Mouse (Mus musculus): ENCODE measurements at regions not wholly inside any gene's neighbourhood (a gene's known extent, or its start where the extent isn't known, plus 50 kb on each side); places are given as distances from the start of the nearest gene placed in this dataset.

DNA sequence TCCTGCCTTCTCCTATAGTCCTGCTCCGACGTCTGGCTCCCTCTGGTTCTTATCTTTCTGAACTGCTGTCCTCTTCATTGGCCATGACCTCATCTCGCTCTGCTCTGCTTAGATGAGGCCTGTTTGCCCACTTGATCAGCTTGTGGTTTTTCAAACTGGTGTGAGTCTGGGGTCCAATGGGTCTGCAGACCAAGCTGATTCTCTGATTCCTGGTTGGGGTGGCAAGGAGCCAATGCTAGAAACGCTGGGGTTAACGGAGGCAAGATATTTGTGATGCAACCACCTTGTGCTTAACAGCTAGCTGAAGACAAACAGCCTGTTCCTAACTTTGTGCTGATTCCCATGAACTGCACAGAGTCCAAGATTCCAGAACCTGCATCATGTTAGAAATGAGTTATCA lies 192.0 kb upstream of the Bcl6 start:
- no peak overlapping the region for H3K4me3 ChIP-seq (ENCODE audit: control insufficient read depth in 1 of 2, insufficient read depth in 1 of 2, low read depth in 1 of 2, low read length in 2 of 2)
- H3K27me3 ChIP-seq (ENCODE audit: control insufficient read depth, insufficient read depth, low read length) = no peaks in the 10 kb centered on the region
- no peak overlapping the region for H3K4me2 ChIP-seq (ENCODE audit: low read length)
- no peaks in the 10 kb centered on the region for H3K36me3 ChIP-seq (ENCODE audit: control insufficient read depth, insufficient read depth, low read length)
- H3K9ac ChIP-seq (ENCODE audit: low read length) = no peak overlapping the region
- no peak for ATAC-seq (ENCODE audit: insufficient number of reproducible peaks, insufficient read depth, low FRiP score, low read depth)
- H3K27ac ChIP-seq (replicated peaks in 1 of 2; ENCODE audit: control insufficient read depth in 1 of 2, insufficient read depth in 1 of 2, low read depth in 2 of 2, low read length in 2 of 2) = no peak overlapping the region
- H3K4me1 ChIP-seq (ENCODE audit: control insufficient read depth in 2 of 2, insufficient read depth in 2 of 2, low read length in 2 of 2) = peaks cover 10 to 17% of the 10 kb centered on the region in 2 experiments
- WGBS = 51% methylated on average over 5 of the region's 5 CpGs
- no peaks in the 10 kb centered on the region for H3K9me3 ChIP-seq (ENCODE audit: control insufficient read depth, low read length)

DNA sequence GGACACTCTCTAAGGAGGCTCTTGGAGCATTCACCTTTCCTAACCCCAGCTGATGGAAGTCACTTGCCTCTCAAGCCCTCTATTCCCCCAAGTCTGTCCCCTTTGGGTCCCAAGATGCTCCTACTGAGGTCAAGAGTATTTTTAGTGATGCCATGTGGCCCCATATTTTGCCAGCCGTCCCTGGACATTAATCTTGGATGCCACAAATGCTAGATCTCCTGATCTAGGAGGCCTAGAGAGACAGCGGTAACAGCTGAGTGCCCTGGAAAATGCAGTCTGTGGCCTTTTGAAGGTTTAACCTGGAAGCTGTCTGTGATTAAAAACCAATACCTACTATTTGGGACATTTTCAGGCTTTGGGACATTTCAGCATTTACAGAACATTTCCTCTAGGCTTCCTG lies 188.9 kb upstream of the Bcl6 start:
- no peak for ATAC-seq (ENCODE audit: insufficient number of reproducible peaks, insufficient read depth, low FRiP score, low read depth)
- Histone ChIP-seq H3K36me3 (ENCODE audit: control insufficient read depth, insufficient read depth, low read length) (no peaks in the 10 kb centered on the region), H3K27ac (replicated peaks in 1 of 2; ENCODE audit: control insufficient read depth in 1 of 2, insufficient read depth in 1 of 2, low read depth in 2 of 2, low read length in 2 of 2) (no peak overlapping the region), H3K4me1 (ENCODE audit: control insufficient read depth in 2 of 2, insufficient read depth in 2 of 2, low read length in 2 of 2) (peaks cover 10 to 17% of the 10 kb centered on the region in 2 experiments), H3K9me3 (ENCODE audit: control insufficient read depth, low read length) (no peaks in the 10 kb centered on the region), H3K9ac (ENCODE audit: low read length) (no peak overlapping the region), H3K27me3 (ENCODE audit: control insufficient read depth, insufficient read depth, low read length) (no peaks in the 10 kb centered on the region; the same call in 1 of the 2 replicates), H3K4me3 (ENCODE audit: control insufficient read depth in 1 of 2, insufficient read depth in 1 of 2, low read depth in 1 of 2, low read length in 2 of 2) (no peak overlapping the region), H3K4me2 (ENCODE audit: low read length) (no peak overlapping the region)
- 68% methylated on average over 2 of the region's 2 CpGs for WGBS

DNA sequence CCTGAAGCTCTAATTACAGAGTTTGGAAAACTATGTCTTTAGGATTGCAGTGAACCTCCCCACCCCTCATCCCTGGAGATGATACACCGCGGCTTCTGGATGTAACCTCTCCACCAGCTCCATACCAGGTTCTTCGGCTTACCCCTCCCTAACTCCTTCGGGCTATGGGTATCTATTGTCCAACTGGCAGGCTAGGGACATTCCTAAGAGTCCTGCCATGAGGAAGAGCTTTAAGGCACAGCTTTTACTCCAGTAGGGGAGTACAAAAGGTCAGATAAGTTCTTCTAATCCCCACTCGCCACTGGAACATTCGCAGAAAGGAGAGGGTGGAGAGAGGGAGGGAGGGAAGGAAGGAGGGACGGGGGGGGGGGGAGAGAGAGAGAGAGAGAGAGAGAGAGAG lies 188.5 kb upstream of the Bcl6 start:
- no peak overlapping the region for H3K27ac ChIP-seq (replicated peaks in 1 of 2; ENCODE audit: control insufficient read depth in 1 of 2, insufficient read depth in 1 of 2, low read depth in 2 of 2, low read length in 2 of 2)
- 63% methylated on average over 6 of the region's 7 CpGs for WGBS
- ATAC-seq (ENCODE audit: insufficient number of reproducible peaks, insufficient read depth, low FRiP score, low read depth) = no peak

DNA sequence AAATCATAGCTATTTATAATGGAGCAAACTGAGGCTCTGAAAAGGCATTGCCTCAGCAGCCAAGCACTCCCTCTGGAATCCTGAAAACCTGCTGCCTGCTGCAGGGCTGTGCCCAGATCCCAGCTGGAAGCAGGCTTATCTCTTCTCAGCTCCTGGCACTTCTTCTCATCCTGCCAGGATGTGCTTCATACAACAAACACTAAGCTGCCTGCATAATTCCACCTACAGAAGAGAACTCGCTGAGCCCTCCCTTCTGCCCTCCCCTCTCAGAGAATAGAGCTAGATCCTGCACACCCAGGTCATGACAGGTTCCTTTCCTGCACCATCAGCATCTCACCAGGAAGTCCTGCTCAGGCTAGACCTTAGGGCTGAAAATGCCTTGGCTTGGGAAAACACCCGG lies 187.4 kb upstream of the Bcl6 start:
- no peak overlapping the region for H3K4me2 ChIP-seq (ENCODE audit: low read length)
- H3K27me3 ChIP-seq (ENCODE audit: control insufficient read depth, insufficient read depth, low read length) = no peaks in the 10 kb centered on the region; the same call in 1 of the 2 replicates
- H3K4me1 ChIP-seq (ENCODE audit: control insufficient read depth in 2 of 2, insufficient read depth in 2 of 2, low read length in 2 of 2) = peaks cover 10 to 17% of the 10 kb centered on the region in 2 experiments
- 30% methylated on average over 2 of the region's 2 CpGs for WGBS
- H3K9me3 ChIP-seq (ENCODE audit: control insufficient read depth, low read length) = no peaks in the 10 kb centered on the region
- H3K4me3 ChIP-seq (ENCODE audit: control insufficient read depth in 1 of 2, insufficient read depth in 1 of 2, low read depth in 1 of 2, low read length in 2 of 2) = no peak overlapping the region
- no peak overlapping the region for H3K27ac ChIP-seq (replicated peaks in 1 of 2; ENCODE audit: control insufficient read depth in 1 of 2, insufficient read depth in 1 of 2, low read depth in 2 of 2, low read length in 2 of 2)
- H3K36me3 ChIP-seq (ENCODE audit: control insufficient read depth, insufficient read depth, low read length) = no peaks in the 10 kb centered on the region
- no peak overlapping the region for H3K9ac ChIP-seq (ENCODE audit: low read length)
- no peak; the same call in 1 of the 2 replicates for ATAC-seq (ENCODE audit: insufficient number of reproducible peaks, insufficient read depth, low FRiP score, low read depth)

More for the DNA sequence above, 188.5 kb upstream of the Bcl6 start:
- H3K4me1 ChIP-seq (ENCODE audit: control insufficient read depth in 2 of 2, insufficient read depth in 2 of 2, low read length in 2 of 2) = peaks cover 10 to 17% of the 10 kb centered on the region in 2 experiments
- no peak overlapping the region for H3K9ac ChIP-seq (ENCODE audit: low read length)
- no peaks in the 10 kb centered on the region; the same call in 1 of the 2 replicates for H3K27me3 ChIP-seq (ENCODE audit: control insufficient read depth, insufficient read depth, low read length)
- H3K9me3 ChIP-seq (ENCODE audit: control insufficient read depth, low read length) = no peaks in the 10 kb centered on the region
- H3K4me3 ChIP-seq (ENCODE audit: control insufficient read depth in 1 of 2, insufficient read depth in 1 of 2, low read depth in 1 of 2, low read length in 2 of 2) = no peak overlapping the region
- H3K36me3 ChIP-seq (ENCODE audit: control insufficient read depth, insufficient read depth, low read length) = no peaks in the 10 kb centered on the region
- H3K4me2 ChIP-seq (ENCODE audit: low read length) = no peak overlapping the region

DNA sequence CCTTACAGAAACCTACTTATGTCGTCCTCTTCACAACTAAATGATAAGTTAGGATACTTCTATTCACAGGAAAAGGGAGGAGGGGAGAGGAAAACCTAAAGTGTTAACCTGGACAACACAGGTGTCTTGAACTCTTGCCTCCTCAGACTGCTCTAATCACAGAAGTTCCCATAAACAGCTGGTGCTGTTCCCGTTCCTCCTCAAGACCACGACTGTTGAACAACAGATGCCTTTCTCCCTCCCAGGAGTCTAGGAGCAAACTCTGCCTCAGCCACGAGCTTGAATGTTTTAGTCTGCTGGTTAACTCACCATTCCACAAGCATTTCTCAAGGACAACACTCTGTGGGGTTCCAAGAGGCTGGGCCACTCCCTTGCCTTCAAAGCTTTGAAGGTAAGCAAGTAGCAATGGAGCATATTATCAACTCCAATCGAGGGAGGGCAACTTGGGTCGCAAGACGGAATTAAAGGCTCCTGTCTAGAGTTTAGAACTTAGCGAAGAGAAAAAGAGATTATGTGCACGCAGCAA lies 186.6 kb upstream of the Bcl6 start:
- Histone ChIP-seq H3K4me3 (ENCODE audit: control insufficient read depth in 1 of 2, insufficient read depth in 1 of 2, low read depth in 1 of 2, low read length in 2 of 2) (no peak overlapping the region), H3K36me3 (ENCODE audit: control insufficient read depth, insufficient read depth, low read length) (no peaks in the 10 kb centered on the region), H3K4me2 (ENCODE audit: low read length) (no peak overlapping the region), H3K27me3 (ENCODE audit: control insufficient read depth, insufficient read depth, low read length) (no peaks in the 10 kb centered on the region; the same call in 1 of the 2 replicates), H3K9me3 (ENCODE audit: control insufficient read depth, low read length) (no peaks in the 10 kb centered on the region), H3K4me1 (ENCODE audit: control insufficient read depth in 2 of 2, insufficient read depth in 2 of 2, low read length in 2 of 2) (peaks cover 6 to 17% of the 10 kb centered on the region in 2 experiments), H3K9ac (ENCODE audit: low read length) (no peak overlapping the region), H3K27ac (replicated peaks in 1 of 2; ENCODE audit: control insufficient read depth in 1 of 2, insufficient read depth in 1 of 2, low read depth in 2 of 2, low read length in 2 of 2) (no peak overlapping the region)
- WGBS = 64% methylated on average over 9 of the region's 9 CpGs
- ATAC-seq (ENCODE audit: insufficient number of reproducible peaks, insufficient read depth, low FRiP score, low read depth) = no peak

DNA sequence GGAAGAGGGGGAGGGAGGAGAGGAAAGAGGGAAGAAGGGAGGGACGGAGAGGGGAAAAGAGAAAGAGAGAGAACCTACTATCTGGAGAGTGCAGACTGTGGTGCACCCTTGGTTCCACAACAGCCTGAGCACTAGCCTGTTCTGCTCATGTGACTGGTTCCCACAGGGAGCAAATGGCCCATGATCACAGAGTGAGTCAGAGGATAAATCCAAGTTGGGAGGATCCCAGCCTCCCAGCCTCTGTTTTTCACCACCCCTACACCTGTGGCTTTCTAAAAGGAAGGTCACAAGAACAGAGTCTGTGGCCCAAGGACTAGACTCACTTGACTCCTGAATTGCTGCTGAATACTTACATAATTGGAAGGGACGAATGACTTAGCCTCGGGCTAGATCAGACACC lies 185.9 kb upstream of the Bcl6 start:
- no peak overlapping the region for H3K4me2 ChIP-seq (ENCODE audit: low read length)
- H3K4me3 ChIP-seq (ENCODE audit: control insufficient read depth in 1 of 2, insufficient read depth in 1 of 2, low read depth in 1 of 2, low read length in 2 of 2) = no peak overlapping the region
- no peaks in the 10 kb centered on the region for H3K9me3 ChIP-seq (ENCODE audit: control insufficient read depth, low read length)
- H3K9ac ChIP-seq (ENCODE audit: low read length) = no peak overlapping the region
- no peak for ATAC-seq (ENCODE audit: insufficient number of reproducible peaks, insufficient read depth, low FRiP score, low read depth)
- H3K27me3 ChIP-seq (ENCODE audit: control insufficient read depth, insufficient read depth, low read length) = no peaks in the 10 kb centered on the region; the same call in 1 of the 2 replicates
- no peaks in the 10 kb centered on the region for H3K36me3 ChIP-seq (ENCODE audit: control insufficient read depth, insufficient read depth, low read length)
- peaks cover 6 to 12% of the 10 kb centered on the region in 2 experiments; a peak in 3 of 4 replicates for H3K4me1 ChIP-seq (ENCODE audit: control insufficient read depth in 2 of 2, insufficient read depth in 2 of 2, low read length in 2 of 2)
- 78% methylated on average over 3 of the region's 3 CpGs for WGBS
- H3K27ac ChIP-seq (replicated peaks in 1 of 2; ENCODE audit: control insufficient read depth in 1 of 2, insufficient read depth in 1 of 2, low read depth in 2 of 2, low read length in 2 of 2) = no peak overlapping the region

DNA sequence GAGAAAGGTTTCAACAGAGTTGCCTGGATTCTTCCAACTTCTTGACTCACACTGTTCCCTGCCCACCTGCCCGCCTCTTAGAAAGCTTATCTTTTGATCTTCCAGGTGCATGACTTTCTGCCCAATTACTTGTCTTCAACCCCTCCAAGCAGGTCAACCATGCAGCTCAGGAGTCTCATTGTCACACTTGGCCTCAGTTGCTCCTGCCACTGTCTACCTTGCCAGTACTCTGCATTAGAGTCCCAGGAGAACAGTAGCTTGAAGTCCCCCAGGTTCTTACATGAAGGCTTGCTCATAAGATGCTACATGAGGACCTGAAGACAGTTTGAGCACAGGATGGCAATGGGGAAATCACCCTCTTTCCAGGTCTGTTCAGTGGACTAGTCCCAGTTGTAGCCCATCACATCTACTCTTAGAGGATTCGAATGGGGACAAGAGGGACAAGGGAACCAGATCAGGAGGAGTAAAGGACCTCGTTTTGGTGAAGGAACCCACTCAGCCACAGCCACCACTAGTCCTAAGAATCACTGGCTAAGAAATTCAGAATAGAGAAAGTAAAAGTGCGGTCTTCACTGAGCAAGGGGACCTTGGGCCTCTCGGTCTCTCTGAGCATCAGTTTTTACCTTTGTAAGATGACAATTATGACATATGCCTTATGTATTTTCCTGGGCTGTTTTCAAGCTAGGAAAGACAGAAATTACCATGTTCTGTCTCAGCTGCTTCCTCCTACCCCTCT lies 185.3 kb upstream of the Bcl6 start:
- Histone ChIP-seq H3K4me2 (ENCODE audit: low read length) (no peak overlapping the region), H3K4me1 (ENCODE audit: control insufficient read depth in 2 of 2, insufficient read depth in 2 of 2, low read length in 2 of 2) (peaks cover 6 to 12% of the 10 kb centered on the region in 2 experiments; a peak in 3 of 4 replicates), H3K4me3 (ENCODE audit: control insufficient read depth in 1 of 2, insufficient read depth in 1 of 2, low read depth in 1 of 2, low read length in 2 of 2) (no peak overlapping the region), H3K27me3 (ENCODE audit: control insufficient read depth, insufficient read depth, low read length) (no peaks in the 10 kb centered on the region; the same call in 1 of the 2 replicates), H3K36me3 (ENCODE audit: control insufficient read depth, insufficient read depth, low read length) (no peaks in the 10 kb centered on the region), H3K27ac (replicated peaks in 1 of 2; ENCODE audit: control insufficient read depth in 1 of 2, insufficient read depth in 1 of 2, low read depth in 2 of 2, low read length in 2 of 2) (no peak overlapping the region), H3K9ac (ENCODE audit: low read length) (no peak overlapping the region), H3K9me3 (ENCODE audit: control insufficient read depth, low read length) (no peaks in the 10 kb centered on the region)
- no peak for ATAC-seq (ENCODE audit: insufficient number of reproducible peaks, insufficient read depth, low FRiP score, low read depth)
- WGBS = 82% methylated on average over 5 of the region's 5 CpGs

All from heart, embryonic 14.5 days (tissue).